Mouse (Mus musculus) adrenal gland, postnatal 4 days (tissue): ENCODE measurements at regions not wholly inside any gene's neighbourhood (a gene's known extent, or its start where the extent isn't known, plus 50 kb on each side); places are given as distances from the start of the nearest gene placed in this dataset.
"Not testable (repeated sequence)": the region's sequence is repeated elsewhere in the genome, so short reads cannot be mapped to it uniquely, and the experiment has no call there.

Experiments
- DNase-seq, 2 experiments: peaks; one replicate each; pipeline ENCODE4 v3.0.0; 2021 to 2022; ENCODE audit warnings: low spot score in 2 of 2, mixed read lengths in 2 of 2

GRCm38 (mm10) chr3:56981305-56981660 is 320.5 kb downstream of the Tm4sf1 start:
- DNase-seq: no peak

DNA sequence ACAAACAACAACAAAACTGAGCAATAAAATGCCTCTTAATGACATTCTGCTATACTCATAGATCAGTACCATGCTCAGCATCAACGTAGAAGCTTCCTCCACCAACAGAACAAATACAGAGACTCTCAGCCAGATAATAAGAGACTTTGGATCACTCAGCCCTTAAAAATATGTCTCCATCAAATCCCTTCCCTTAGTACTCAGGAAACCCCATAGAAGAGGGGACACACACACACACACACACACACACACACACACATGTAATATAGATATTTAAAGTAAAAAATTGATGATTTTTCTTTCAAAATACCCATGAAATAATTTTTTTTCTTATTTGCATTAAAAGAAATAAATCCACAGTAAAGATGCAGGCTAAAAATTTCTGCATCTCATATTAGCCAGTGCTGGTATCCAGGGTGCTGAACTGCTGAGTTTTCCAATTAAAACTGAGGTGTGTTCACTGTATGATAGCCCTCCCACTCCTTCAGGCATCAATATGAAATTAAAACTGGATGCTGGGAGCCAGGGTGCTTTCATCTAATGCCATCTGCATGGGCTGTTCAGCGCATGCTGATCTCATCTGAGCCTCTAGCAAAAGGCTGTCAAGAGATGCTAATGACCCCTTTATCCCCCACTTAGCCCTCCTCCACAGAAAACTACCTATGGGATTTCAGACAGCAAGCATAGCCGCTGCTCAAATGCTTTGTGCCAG is 321.0 kb downstream of the Tm4sf1 start:
- no peak for DNase-seq

DNA sequence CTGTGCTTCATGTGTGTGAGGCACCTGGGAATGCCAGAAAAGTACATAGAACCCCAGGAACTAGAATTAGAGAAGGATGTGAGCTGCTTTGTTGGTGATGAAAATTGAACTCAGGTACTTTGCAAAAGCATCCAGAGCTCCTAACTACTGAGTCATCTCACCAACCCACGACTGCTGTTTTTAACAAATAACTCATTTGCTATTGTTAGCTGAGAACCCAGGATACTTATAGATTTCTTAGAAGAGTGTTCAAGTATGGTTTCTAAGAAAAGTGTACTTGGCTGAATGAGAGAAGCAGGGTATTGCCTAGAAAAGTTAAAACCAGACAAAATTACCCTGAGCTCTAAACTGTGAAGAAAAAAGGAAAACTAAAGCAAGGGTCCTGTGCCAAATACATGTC is 335.8 kb downstream of the Tm4sf1 start:
- no peak for DNase-seq

GRCm38 (mm10) chr3:56965444-56965843 is 336.3 kb downstream of the Tm4sf1 start:
- no peak for DNase-seq

DNA sequence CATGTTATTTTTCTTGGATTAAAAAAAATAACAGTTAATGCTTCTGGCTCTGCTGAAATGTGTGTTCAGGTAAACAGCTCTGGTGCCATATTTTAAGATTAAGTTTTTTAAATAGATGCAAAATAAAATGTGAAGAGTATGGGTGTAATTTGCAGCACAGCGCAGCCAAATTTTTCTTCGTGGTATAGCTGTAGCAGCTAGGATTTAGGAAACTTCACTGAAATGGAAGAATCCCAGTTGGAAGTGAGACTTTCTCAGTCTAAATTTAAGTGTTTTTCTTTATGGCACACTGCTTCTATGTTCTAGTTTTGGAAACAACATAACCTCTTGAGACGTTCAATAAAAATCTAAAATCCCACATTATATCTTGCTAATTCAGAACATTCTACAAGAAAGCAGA is 337.6 kb downstream of the Tm4sf1 start:
- DNase-seq: no peak

DNA sequence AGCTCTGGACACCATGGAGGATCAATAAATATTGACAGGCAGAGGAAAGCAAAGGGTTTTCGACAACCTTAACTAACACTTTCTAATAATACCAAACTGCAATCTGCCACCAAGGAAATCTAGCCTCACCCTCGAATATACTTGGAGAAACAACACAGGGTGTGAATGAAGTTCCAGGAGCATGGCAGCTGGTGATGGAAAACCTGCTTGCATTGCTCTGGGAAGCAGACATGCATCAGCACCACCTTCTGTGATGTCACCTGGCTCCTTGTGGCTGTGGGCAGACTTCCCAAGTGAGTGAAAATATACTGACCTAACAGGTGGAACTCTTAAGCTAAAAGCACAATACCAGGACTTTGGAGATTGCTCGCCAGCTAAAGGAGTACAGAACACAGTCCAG is 338.5 kb downstream of the Tm4sf1 start:
- no peak for DNase-seq

DNA sequence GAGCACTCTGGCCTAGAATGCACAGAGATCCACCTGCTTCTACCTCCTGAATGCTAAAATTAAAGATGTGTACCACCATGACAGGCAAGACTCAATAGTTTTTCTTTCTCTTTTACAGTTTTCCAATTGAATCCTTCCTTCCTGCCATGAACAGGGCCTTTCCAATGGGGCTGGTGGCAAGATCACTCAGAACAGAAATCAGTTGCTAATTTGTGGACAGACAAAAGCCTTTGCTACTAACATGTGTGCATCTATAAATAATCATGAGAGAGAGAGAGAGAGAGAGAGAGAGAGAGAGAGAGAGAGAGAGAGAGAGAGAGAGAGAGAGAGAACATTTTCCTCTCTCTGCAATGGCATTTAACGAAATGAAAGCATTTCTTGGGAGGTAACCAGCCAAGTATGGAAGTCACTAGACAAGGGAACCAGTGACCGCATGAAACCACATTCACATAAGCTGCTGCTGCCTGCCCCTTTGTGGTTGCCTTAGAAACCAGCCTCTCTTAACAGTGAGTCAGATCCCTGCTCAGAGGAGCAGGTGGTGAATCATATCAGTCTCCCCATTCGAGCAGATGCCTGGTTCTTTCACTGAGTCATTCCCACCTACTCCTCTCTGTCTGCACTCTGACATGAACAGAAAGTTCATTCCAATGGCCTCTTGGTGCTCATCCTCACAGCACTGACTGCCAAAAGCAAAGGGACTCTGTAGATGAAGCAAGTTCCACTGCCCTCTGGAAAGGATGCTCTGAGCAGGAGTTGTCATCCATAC is 339.4 kb downstream of the Tm4sf1 start:
- no peak for DNase-seq

- DNase-seq: no peak
Observed at GRCm38 (mm10) chr3:56956978-56957377, 344.8 kb downstream of the Tm4sf1 start.

DNA sequence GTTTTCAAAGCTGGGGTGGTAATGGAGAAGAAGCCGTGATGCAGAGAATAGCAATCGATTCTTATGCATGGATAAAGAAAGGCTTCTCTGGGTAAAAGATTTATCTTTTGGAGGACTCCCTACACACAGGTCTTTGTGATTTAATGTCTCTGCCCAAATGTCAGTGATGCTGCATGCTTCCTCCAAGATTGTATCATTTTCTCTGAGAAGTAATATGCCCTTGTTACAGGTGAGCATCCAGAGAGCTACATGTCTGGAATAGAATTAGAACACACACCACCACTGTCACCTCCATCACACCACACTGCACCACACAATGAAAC is 346.0 kb downstream of the Tm4sf1 start:
- DNase-seq: no peak

DNA sequence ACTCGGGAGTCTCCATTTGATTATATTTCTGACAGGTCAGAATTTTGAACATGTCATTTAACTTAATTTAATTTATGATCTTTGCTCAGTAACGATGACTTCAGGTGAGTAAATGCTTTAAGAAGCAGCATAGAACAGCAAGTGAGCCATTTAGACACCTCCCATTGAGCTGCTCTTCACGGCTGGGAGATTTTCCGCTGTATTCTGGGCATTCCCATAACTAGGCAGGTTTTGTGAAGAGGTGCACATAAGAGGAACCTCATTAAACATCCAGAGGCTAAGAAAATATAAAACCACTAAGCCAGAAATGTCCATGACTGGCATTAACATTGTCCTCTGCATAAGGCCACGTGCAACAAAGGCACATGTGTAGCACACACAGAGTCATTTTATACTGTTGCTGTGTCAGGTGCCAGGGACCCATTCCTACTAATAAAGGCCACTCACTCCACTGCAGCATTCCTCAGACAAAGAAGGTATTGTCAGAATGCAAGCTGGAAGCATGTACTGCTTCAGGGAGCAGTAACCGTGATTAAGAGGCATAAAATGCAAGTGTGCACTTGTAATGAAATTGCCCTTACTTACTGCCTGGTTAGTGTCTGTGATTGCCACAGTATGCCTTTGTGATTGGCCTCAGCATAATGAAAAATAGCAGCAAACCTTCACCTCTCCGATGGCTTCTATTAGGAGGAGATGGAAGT is 346.5 kb downstream of the Tm4sf1 start:
- no peak for DNase-seq

GRCm38 (mm10) chr3:56942557-56942956 is 359.2 kb downstream of the Tm4sf1 start:
- not testable (repeated sequence) for DNase-seq

GRCm38 (mm10) chr3:56928940-56929339 is 372.8 kb downstream of the Tm4sf1 start:
- not testable (repeated sequence) for DNase-seq

DNA sequence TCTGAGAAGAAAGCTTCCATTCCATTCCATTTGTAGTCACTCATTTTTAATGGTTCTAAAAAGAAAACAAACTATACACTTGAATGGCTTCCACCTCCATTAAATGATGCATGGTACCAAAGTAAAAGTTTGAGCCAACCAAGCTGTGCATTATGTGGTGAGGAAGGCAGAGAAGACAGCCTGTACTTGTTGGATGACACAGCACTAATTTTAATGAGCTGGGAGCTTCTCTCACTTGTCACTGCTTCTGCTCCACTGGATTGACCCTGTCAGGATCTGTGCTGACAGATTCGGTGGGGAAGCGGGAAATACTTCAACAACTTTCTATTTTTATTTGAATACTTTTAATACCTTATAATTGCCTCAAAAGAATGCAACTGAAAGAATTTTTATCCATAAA is 403.3 kb downstream of the Tm4sf1 start:
- DNase-seq: no peak

- no peak for DNase-seq
Observed at GRCm38 (mm10) chr3:56877062-56877461, 424.7 kb downstream of the Tm4sf1 start.

- DNase-seq: no peak
Observed at GRCm38 (mm10) chr3:56863591-56863990, 438.2 kb downstream of the Tm4sf1 start.

DNA sequence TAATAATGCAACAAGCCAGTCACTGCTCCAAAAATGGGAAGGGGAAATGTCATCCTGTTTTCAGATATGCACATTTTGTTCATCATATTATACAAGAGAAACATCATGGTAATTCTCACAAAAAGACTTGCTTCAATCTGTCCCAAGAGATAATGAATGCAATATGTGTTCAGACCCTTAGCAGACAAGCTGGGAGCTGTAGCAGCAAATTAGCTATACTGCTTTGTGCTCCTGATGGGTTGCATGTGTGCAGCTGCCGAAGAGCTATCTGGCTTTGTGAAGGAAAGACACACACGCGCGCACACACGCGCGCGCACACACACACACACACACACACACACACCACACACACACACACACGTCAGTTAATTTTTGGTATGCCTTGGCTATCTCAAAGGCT is 441.9 kb downstream of the Tm4sf1 start:
- no peak for DNase-seq

DNA sequence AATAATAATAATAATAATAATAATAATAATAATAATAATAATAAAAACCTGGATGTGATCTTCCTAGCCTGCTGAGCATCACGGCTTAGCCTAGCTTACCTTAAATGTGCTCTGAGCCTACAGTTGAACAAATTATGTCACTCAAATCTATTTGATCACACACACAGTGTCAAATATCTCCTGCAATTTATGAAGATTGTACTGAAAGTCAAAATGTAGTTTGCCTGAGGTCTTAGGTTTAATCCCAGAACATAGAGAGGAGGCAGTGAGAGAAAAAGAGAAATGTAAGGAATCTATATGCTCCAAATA is 456.4 kb downstream of the Tm4sf1 start:
- no peak for DNase-seq

- DNase-seq: no peak
Observed at GRCm38 (mm10) chr3:56844681-56845461, 456.9 kb downstream of the Tm4sf1 start.

DNA sequence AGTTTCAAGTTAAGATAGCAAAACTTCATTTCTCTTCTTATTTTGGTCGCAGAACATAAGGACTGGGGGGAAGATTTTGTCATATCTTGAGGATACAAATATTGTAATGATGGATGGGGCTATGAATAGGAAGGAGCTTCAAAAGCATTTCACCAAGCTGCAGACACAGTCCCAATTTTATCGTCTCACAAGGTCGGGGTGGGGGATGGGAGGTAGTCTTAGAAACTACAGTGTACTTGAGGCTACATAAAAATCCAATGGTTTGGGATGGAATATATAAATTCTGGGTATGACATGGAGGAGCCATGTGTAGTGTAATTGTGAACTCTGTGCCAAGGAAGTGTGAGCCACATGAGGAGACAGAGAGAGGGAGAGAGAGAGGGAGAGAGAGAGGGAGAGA is 464.6 kb downstream of the Tm4sf1 start:
- DNase-seq: no peak

GRCm38 (mm10) chr3:56830315-56831097 is 471.3 kb downstream of the Tm4sf1 start:
- no peak for DNase-seq

- DNase-seq: no peak
Observed at GRCm38 (mm10) chr3:56824157-56824556, 477.6 kb downstream of the Tm4sf1 start.
